8 mouse cellular contexts compared by ENCODE assay signal in genomic region chr16:18289067-18289588, GRCm38 (mm10). TPM values are rescaled to one million over a fixed set of nuclear protein-coding genes. Genes with fewer than 3 reads are reported as not detected.
DNase-seq lines count a peak whose midpoint lies in the region; ATAC-seq lines count a peak whose summit lies in the region.

Dgcr8 (minus strand) TSS chr16:18289246.

- under 1% methylated on average over 58 of the region's 71 CpGs for WGBS in hindbrain, embryonic 12.5 days

- H3K27ac ChIP-seq in hindbrain, embryonic 12.5 days, result peak within 1 kb of the TSS; percentile 87

- ATAC-seq in hindbrain, embryonic 12.5 days (ENCODE audit: low FRiP score), result peak; percentile 99

- H3K27me3 ChIP-seq in hindbrain, embryonic 12.5 days, result no peaks in the 10 kb centered on the region

- peak; percentile 99 for DNase-seq in NIH3T3 (ENCODE audit: low read depth)
- peak; percentile 98 to 99 for DNase-seq in cerebellum, postnatal 10 days
- DNase-seq in frontal cortex, postnatal 10 days (ENCODE audit: low spot score in 2 of 2), result peak; percentile 96 to 99
- peak; percentile 96 to 98 for DNase-seq in layer of hippocampus, postnatal 14 days (ENCODE audit: low spot score in 2 of 2)
- DNase-seq in lung, postnatal 14 days, result peak; percentile 97
- DNase-seq in retina, adult 2 months (ENCODE audit: low read depth, low spot score), result peak; percentile 84
- peak; percentile 97 to 99 for DNase-seq in thymus, postnatal 36 days

- H3K9ac ChIP-seq in hindbrain, embryonic 12.5 days, result peak within 1 kb of the TSS; percentile 96

- peaks cover 13% of the 10 kb centered on the region for H3K36me3 ChIP-seq in hindbrain, embryonic 12.5 days

- peak within 1 kb of the TSS; percentile 98 for H3K4me3 ChIP-seq in hindbrain, embryonic 12.5 days

- peaks cover 29% of the 10 kb centered on the region for H3K4me1 ChIP-seq in hindbrain, embryonic 12.5 days

- H3K9me3 ChIP-seq in hindbrain, embryonic 12.5 days (replicated peaks), result no peaks in the 10 kb centered on the region

- peak within 1 kb of the TSS; percentile 96 for H3K4me2 ChIP-seq in hindbrain, embryonic 12.5 days (replicated peaks)

RNA-seq across cellular contexts. Expression of gene Dgcr8, which starts in this region (rescaled TPM):
- polyA plus RNA-seq in hindbrain, embryonic 12.5 days (2016; fragmentation: Nextera tagmentation; extraction: Ambion mirVana), result 34.2 and 35.0 TPM in 2 replicates
- total RNA-seq in layer of hippocampus, postnatal 14 days (2021), result 10 to 100 TPM; 35.9 to 44.0 TPM

Comparison
In these comparisons a context has a peak if more than half of its experiments do, and no peak if none do; other contexts are left out.
1. Peak in every context shown above with its lines: DNase-seq, ATAC-seq, H3K4me3 ChIP-seq and H3K27ac ChIP-seq.